Comparison of ENCODE assay signal across 18 mouse cellular contexts in the genomic region with DNA sequence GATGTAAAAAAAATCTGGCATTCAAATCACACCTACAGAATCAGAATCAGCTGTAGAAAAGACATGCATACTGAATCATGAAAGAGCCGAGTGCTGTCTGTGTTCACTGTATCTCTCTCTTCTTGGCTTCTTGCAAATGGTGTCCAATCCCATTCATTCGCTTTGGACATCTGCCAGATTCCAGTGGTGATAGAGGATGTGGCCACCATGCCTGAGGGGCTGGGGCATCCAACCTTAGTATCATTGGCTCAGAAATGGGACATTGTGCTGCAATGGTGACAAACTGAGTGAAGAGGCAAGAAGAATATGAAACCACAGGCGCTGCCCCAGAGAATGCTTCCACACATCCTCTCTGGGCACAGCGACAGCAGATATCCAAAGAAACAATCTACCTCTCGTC.
DNase-seq lines count a peak whose midpoint lies in the region; ATAC-seq and TF ChIP-seq lines count a peak whose summit lies in the region.
"Had no signal": no experiment of that assay in that cellular context is flagged by ENCODE, and none has a peak within 500 bp of the region (broad histone marks: within the 10 kb centered on the region; RNA-seq: fewer than 3 reads in every experiment).

No protein-coding gene starts in this region.

- ATAC-seq in hindbrain, postnatal 0 days: peak; percentile 64
- no peak for ATAC-seq in hindbrain, embryonic 12.5 days (ENCODE audit: low FRiP score)
- ATAC-seq in midbrain, postnatal 0 days (ENCODE audit: low FRiP score): no peak
- ATAC-seq: activated CD4-positive, CD25-positive, alpha-beta regulatory T cell, adult 4 months; forebrain, embryonic 16.5 days; intestine, embryonic 15.5 days; Patski had no signal

- no peaks in the 10 kb centered on the region for H3K27me3 ChIP-seq in hindbrain, postnatal 0 days (ENCODE audit: insufficient read depth, low read length)
- H3K27me3 ChIP-seq in hindbrain, embryonic 12.5 days: no peaks in the 10 kb centered on the region
- no peaks in the 10 kb centered on the region for H3K27me3 ChIP-seq in midbrain, postnatal 0 days (ENCODE audit: insufficient read depth, low read length)
- no peaks in the 10 kb centered on the region for H3K27me3 ChIP-seq in midbrain, embryonic 10.5 days (ENCODE audit: low read depth, poor library complexity, severe bottlenecking)
- H3K27me3 ChIP-seq: embryonic facial prominence, embryonic 13.5 days; forebrain, embryonic 12.5 days; heart, embryonic 12.5 days; intestine, embryonic 15.5 days; Patski had no signal

- H3K27ac ChIP-seq in hindbrain, postnatal 0 days: no peak overlapping the region
- no peak overlapping the region for H3K27ac ChIP-seq in hindbrain, embryonic 12.5 days
- H3K27ac ChIP-seq in midbrain, postnatal 0 days (ENCODE audit: low read depth, low read length): no peak overlapping the region
- no peak overlapping the region for H3K27ac ChIP-seq in midbrain, embryonic 10.5 days (replicated peaks)
- H3K27ac ChIP-seq: embryonic facial prominence, embryonic 13.5 days; forebrain, embryonic 12.5 days; gastrocnemius, adult 2 months; intestine, embryonic 15.5 days had no signal

- no peak overlapping the region for H3K9ac ChIP-seq in hindbrain, postnatal 0 days (replicated peaks; ENCODE audit: low read length)
- no peak overlapping the region for H3K9ac ChIP-seq in hindbrain, embryonic 12.5 days
- no peak overlapping the region for H3K9ac ChIP-seq in midbrain, postnatal 0 days (replicated peaks; ENCODE audit: low read length, poor library complexity, severe bottlenecking)
- H3K9ac ChIP-seq: embryonic facial prominence, embryonic 13.5 days; forebrain, embryonic 12.5 days; heart, embryonic 12.5 days; intestine, embryonic 15.5 days had no signal

- no peak for TF ChIP-seq CTCF in hindbrain, postnatal 0 days (IDR thresholded peaks at IDR 0.05; ENCODE audit: low read depth)
- TF ChIP-seq CTCF in midbrain, postnatal 0 days (IDR thresholded peaks at IDR 0.05): no peak

- H3K36me3 ChIP-seq in hindbrain, postnatal 0 days (ENCODE audit: insufficient read depth, low read length): no peaks in the 10 kb centered on the region
- no peaks in the 10 kb centered on the region for H3K36me3 ChIP-seq in hindbrain, embryonic 12.5 days
- H3K36me3 ChIP-seq in midbrain, postnatal 0 days (ENCODE audit: insufficient read depth, low read length): no peaks in the 10 kb centered on the region
- no peaks in the 10 kb centered on the region for H3K36me3 ChIP-seq in midbrain, embryonic 10.5 days
- H3K36me3 ChIP-seq: embryonic facial prominence, embryonic 13.5 days; forebrain, embryonic 12.5 days; heart, embryonic 12.5 days; intestine, embryonic 15.5 days had no signal

- no peaks in the 10 kb centered on the region for H3K4me1 ChIP-seq in hindbrain, postnatal 0 days (ENCODE audit: insufficient read depth, low read length)
- no peaks in the 10 kb centered on the region for H3K4me1 ChIP-seq in hindbrain, embryonic 12.5 days
- no peaks in the 10 kb centered on the region for H3K4me1 ChIP-seq in midbrain, postnatal 0 days (ENCODE audit: insufficient read depth, low read length)
- H3K4me1 ChIP-seq in midbrain, embryonic 10.5 days: no peaks in the 10 kb centered on the region
- H3K4me1 ChIP-seq: embryonic facial prominence, embryonic 13.5 days; forebrain, embryonic 12.5 days; heart, embryonic 12.5 days; intestine, embryonic 15.5 days had no signal

- H3K4me3 ChIP-seq in hindbrain, postnatal 0 days (ENCODE audit: low read length): no peak overlapping the region
- H3K4me3 ChIP-seq in hindbrain, embryonic 12.5 days: no peak overlapping the region
- H3K4me3 ChIP-seq in midbrain, postnatal 0 days (ENCODE audit: low read depth, low read length): no peak overlapping the region
- no peak overlapping the region for H3K4me3 ChIP-seq in midbrain, embryonic 10.5 days
- H3K4me3 ChIP-seq: embryonic facial prominence, embryonic 13.5 days; forebrain, embryonic 12.5 days; gastrocnemius, adult 2 months; heart, embryonic 12.5 days; intestine, embryonic 15.5 days had no signal

- WGBS in hindbrain, postnatal 0 days: 58% methylated on average over 5 of the region's 5 CpGs
- 84% methylated on average over 5 of the region's 5 CpGs for whole genome bisulfite sequencing in hindbrain, embryonic 12.5 days
- 67% methylated on average over 5 of the region's 5 CpGs for WGBS in midbrain, postnatal 0 days
- 83% methylated on average over 5 of the region's 5 CpGs for WGBS in midbrain, embryonic 10.5 days

- no peak overlapping the region for H3K4me2 ChIP-seq in hindbrain, postnatal 0 days (ENCODE audit: low read depth, low read length)
- no peak overlapping the region for H3K4me2 ChIP-seq in hindbrain, embryonic 12.5 days (replicated peaks)
- no peak overlapping the region for H3K4me2 ChIP-seq in midbrain, postnatal 0 days (ENCODE audit: low read depth, low read length, poor library complexity, severe bottlenecking)
- H3K4me2 ChIP-seq: embryonic facial prominence, embryonic 13.5 days; forebrain, embryonic 12.5 days; heart, embryonic 12.5 days; intestine, embryonic 15.5 days had no signal

- H3K9me3 ChIP-seq in hindbrain, postnatal 0 days (ENCODE audit: low read length): no peaks in the 10 kb centered on the region
- H3K9me3 ChIP-seq in hindbrain, embryonic 12.5 days (replicated peaks): 0 out of 2 replicates have a peak, but pooled peaks cover 2% of the 10 kb centered on the region
- H3K9me3 ChIP-seq in midbrain, postnatal 0 days (ENCODE audit: low read length): no peaks in the 10 kb centered on the region
- H3K9me3 ChIP-seq in midbrain, embryonic 10.5 days (replicated peaks): no peaks in the 10 kb centered on the region; the same call in 1 of the 2 replicates
- H3K9me3 ChIP-seq: forebrain, embryonic 12.5 days; heart, embryonic 12.5 days; intestine, embryonic 15.5 days had no signal

- peak; percentile 27 to 43 for DNase-seq in cerebellum, postnatal 10 days
- DNase-seq in cerebellum, adult 11-12 months: no peak
- DNase-seq in hindbrain, postnatal 0 days (ENCODE audit: low spot score): peak; percentile 43
- peak; percentile 29 for DNase-seq in midbrain, postnatal 0 days (ENCODE audit: low spot score)
- no peak for DNase-seq in midbrain, embryonic 10.5 days (ENCODE audit: low spot score)
- no peak for DNase-seq in yolk sac, embryonic 10.5 days (ENCODE audit: low spot score)
- DNase-seq: adrenal gland, postnatal 14 days; cerebellum, adult 8-10 months; gastrocnemius, adult 2 months; gastrocnemius, postnatal 25 days had no signal

Comparison
In these comparisons a context has a peak if more than half of its experiments do, and no peak if none do; other contexts are left out.
1. DNase-seq: peak in cerebellum, postnatal 10 days (2 of 2), hindbrain, postnatal 0 days (single experiment) and midbrain, postnatal 0 days (single experiment); none in cerebellum, adult 11-12 months (single experiment), midbrain, embryonic 10.5 days (single experiment) and yolk sac, embryonic 10.5 days (single experiment).